Mouse (Mus musculus) WW6 (cell line): Measurements from ENCODE around the gene Rngtt.
"Not testable (repeated sequence)": the region's sequence is repeated elsewhere in the genome, so short reads cannot be mapped to it uniquely, and the experiment has no call there.

Experiments used
- DNase-seq: peaks from one replicate; pipeline ENCODE4 v3.0.0-alpha.2; 2013; ENCODE audit warnings: low read depth, low spot score

Gene Rngtt

DNA sequence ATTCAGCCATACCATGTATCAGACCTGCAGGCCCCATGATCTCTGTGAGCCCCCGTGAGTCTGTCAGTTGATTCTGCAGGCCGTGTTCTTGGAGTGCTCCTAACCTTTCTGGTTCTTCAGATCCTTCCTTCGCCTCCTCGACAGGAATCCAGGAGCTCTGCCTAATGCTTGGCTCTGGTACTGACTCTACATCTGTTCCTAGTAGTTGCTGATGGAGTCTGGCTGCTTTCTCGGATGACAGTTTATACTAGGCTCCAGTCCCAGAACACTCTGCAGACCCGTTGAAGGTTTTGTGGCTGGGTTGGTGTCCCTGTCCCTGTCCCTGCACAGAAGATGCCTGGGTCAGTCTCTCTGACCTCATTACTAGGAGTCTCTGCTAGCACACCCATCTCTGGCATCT, 131.8 kb downstream of the Rngtt start:
- DNase-seq, result no peak

DNA sequence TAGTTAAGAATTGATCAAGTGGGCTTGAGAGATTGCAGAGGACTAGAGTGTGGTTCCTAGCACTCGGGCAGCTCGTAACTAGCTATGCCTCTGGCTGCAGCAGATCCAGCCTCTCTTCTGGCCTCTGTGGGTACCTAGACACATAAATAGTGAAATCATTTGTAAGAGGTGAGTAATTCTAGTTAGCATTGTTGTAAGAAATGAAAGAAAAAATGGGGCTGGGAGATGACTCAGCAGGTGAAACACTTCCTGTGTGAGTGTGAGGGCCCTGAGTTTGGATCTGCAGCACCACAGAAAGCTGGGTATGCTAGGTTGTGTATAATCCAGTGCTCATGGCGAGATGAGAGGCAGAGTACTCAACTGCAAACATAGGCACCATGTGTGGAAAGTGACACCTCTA, 136.2 kb downstream of the Rngtt start:
- no peak for DNase-seq

DNA sequence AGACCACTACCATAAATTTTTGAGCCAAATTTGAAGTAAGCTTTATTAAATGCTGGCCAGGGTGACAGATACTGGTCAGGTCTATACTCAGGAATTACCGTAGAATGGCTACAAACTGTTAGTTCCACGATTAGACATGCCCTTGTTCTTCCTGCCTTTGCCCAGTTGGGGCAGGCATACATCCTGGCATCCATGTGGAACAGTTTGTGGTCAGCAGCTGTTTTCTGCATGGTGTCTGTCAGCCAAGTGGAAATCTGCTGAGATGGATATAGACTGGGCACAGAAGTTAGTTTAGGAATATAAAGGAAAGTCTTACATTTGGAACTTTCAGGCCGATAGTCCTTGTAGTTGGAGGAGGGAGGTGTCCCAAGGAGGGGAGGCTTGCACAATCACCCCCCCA, 136.8 kb downstream of the Rngtt start:
- DNase-seq, result no peak

DNA sequence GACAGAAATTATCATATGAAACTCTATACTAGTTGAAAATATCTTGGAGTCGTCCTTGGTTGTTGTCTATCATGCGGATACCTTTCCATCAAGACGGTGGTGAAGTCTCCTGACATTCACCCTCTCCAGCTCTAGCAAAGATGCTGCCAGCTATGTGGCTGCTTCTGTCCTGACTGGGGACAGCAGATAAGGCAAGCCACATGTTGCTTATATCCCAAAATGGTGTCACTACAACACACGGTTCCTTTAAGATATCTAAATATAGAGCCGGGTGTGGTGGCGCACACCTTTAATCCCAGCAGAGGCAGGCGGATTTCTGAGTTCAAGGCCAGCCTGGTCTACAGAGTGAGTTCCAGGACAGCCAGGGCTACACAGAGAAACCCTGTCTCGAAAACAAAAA, 140.2 kb downstream of the Rngtt start:
- not testable (repeated sequence) for DNase-seq

DNA sequence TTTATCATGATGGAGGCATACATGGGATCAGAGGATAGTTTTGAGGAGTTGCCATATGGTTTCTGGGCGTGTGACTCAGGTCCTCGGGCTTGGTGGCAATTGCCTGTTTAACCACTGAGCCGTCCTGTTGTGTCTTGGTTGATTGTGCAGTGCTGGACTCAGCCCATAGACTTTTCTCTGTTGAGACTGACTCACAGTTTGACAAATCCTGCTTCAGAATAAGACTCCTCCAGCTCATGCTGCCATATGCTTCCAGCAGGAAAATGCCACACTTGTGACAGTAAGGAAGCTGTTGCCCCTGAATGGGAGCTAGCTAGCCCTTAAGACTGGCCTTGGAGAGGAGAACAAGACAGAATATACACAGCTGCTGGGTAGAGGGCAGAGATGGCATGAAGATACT, 149.7 kb downstream of the Rngtt start:
- DNase-seq, result no peak

DNA sequence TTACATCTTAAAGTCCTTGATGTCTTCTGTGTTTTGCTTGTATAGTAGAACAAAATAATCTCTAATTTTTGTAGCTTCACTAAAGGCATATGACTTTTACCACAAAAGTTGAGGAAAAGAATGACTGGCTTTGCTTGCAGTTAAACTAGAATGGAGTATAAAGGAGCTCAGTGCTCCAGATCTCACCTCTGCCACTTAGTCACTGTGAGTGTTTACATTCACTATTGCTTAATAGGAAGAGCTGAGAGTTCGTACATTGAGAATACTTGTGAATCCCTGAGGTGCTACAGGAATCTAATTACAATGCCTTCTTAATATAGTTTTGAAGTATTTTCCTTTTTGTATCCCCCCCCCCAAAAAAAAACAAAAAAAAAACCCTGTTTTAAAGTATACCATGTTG, 154.3 kb downstream of the Rngtt start:
- DNase-seq, result no peak

DNA sequence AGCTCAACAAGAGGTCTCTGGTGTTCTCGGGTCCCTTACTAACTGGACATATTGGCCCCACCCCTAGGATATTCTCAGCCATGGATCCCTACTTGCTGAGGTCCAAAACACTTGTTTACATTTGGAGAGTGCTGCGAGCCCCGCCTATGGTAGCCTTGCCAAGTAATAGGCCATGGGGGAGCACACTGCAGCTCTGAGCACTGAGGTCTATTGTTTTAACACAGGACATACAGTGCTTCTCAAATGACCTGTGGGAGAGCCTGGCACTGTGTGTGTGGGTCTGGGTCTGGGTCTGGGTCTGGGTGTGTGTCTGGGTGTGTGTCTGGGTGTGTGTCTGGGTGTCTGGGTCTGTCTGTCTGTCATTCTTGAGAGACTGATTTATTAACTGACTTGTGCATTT, 155.8 kb downstream of the Rngtt start:
- DNase-seq, result no peak

DNA sequence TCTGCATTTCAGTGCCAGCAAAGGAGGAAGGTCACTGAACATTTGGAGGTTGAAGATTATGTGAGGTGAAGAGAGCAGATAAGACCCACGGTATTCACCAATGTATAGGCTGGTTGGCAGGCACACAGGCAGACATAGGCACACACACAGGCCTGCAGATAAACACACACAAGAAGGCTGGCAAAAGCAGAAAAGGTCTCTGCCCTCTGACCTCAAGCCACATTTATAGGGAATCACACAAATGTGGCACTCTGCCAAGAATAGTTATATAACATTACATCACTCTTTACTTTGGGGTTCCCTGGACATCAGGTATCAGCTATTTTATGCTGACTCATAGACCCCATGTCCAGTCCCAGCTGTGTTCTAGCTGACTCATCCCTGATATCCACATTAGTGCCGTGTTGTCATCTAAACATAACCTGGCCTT, 156.9 kb downstream of the Rngtt start:
- DNase-seq, result no peak

DNA sequence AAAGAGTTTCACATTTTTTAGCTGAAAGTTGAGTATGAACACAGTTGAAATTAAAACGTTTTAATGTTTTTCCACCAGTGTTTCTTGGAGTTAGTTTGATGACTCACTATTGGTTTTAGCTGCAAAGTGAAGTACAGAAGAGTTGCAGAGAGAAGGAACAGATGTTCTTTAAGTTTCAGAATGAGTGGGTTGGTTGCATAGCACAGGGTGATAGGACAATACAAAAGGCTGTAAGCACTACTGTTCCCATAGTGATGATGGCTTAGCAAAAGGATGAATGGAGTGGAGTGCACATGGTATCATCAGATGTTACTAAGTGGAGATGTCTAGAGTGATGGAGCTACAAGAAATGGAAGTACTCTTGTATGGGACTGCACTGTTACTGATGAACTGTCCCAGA, 157.5 kb downstream of the Rngtt start:
- no peak for DNase-seq

DNA sequence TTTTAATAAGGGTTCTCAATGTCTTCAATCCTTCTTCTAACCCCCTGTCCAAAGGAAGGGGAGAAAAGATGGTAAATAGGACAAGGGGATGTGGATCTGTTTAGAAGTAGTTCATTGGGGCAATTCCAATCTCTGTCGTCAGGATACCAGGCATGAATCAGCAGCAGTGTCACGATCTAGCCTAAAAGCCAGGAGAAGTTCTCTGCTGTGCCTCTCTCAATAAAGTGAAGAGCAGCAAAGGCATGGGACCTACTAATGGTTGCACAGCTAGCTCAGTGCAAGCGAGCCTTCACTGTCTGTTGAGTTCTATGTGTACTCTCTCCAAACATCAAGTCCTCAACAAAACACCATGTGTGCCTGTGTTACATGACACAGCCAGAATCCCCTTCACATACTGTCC, 158.0 kb downstream of the Rngtt start:
- DNase-seq, result no peak

DNA sequence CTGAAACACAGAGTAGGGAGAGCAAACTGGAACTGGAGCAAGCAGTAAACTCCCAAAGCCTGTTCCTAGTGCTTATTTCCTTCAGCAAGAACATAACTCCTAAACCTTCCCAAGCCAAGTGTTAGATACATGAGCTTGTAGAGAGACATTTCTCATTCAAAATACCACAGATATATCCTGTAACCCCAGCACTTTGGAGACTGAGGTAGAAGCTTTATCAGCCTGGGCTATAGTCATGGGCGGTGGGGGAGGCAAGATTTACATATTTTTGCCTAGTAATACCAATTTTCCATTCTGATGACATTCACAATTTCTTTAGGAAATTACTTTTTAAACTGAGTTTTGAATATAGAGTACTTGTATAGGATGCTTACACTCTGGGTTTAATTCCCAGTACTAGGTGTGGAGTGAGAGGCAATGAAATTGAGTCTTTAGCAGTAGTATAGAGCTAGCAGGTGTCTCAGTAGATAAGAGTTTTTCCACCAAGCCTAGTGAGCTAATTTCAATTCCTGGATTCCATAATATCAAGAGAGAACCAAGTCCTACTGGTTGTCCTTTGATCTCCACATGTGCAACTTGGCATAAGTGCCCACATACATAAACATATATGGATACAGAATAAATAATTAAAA, 160.7 kb downstream of the Rngtt start:
- DNase-seq, result no peak

DNA sequence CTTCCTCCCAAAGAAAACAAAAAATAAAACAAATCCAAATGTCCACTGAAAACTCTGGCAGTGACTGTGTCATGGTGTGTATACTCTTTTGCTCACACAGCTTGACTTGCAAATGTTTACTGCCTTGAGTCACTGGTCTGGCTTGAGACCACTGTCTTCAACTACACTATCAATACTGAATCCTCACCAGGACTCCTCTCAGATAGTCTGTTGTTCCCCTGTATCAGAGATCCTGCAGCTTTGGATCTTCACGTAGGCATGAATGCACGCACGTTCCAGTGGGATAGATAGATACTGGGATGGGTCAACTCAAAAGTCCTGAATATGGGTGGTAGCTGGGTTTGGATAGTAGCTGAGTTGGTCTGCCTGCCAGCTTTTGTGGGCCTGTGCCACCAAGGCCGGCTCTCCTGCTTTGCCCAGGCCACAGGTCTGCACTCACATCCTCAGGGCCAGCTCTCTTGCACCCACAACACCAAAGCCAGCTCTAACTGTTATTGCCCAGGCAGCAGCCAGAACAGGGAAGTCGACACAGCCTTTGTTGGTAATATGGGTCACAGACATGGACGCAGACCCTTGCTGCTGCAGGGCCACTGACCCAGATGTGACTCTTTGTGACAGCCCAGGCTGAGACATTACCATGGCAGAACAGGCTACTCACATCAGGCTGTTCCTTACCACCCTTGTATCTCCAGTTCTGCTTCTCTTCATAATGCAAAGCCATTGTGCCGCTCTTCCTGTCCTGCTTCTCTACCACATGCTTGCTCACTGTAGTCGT, 168.1 kb downstream of the Rngtt start:
- no peak for DNase-seq

DNA sequence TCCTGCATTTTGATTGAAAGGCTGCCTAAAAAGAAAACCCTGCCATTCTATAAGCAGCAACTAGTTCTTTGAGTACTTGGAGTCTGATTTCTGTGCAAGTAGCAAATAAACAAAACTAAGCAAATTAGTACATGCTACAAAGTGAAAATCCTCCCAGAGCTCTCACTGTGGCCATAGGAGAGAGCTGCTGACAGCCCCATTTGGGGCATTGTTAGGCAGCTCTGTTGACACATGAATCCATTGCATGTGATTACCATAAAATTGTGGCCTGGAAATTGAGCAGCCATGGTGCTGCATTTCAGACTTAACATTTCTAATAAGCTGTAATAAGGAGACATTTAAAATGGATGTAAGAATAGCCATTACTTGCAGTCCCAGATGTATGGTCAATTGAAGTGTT, 171.6 kb downstream of the Rngtt start:
- DNase-seq, result no peak

DNA sequence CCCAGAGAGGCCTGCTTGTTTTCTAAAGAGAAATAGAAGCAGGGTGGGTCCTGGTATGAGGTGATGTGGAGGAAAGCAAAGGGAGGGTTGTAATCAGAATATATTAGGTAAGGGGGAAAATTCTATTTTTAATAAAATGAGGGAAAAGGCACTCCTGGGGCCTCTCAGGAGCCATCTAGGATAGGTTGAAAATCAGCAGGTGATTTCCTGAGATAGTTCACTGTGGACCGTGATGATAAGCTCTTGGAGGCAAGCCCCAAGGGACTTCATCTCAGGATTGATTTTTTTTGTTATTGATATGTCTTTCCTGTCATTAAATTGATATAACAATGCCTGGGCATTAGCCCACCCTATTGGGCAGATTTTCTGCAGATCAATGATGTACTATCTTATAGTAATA, 175.9 kb downstream of the Rngtt start:
- DNase-seq, result no peak

DNA sequence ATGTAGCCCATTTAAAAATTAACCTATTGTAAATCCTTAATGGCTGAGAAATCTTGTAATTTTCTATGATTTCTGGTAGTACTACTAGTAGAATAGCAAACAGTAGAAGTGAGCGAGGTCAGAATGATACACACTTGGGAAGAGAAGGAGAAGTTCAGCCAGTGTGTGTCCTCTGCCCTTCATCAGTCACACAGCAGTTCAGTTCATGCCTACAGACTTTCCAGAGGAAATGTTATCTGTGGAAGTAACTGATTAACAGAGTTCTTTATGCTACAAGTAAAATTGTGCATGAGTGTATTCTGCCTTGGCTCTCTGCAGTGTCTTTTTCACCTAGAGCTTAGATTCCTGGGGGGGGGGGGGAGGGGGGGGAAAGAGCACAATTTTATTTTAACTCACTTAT, 181.0 kb downstream of the Rngtt start:
- no peak for DNase-seq

DNA sequence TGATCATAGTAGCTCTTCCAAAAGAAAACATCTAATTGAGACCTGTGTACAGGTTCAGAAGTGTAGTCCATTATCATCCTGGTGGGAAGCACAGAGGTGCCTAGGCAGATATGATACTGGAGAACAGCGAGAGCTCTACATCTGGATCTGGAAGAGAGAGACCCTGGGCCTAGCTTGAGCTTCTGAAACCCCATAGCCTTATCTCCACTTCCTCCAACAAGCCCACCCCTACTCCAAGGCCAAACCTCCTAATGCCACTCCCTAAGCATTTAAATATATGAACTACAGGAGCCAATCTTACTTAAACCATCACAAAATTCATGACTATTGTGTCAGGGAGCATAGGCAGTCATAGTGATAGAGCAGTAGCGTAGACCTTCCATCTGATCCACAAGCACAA, 184.3 kb downstream of the Rngtt start:
- DNase-seq, result no peak

DNA sequence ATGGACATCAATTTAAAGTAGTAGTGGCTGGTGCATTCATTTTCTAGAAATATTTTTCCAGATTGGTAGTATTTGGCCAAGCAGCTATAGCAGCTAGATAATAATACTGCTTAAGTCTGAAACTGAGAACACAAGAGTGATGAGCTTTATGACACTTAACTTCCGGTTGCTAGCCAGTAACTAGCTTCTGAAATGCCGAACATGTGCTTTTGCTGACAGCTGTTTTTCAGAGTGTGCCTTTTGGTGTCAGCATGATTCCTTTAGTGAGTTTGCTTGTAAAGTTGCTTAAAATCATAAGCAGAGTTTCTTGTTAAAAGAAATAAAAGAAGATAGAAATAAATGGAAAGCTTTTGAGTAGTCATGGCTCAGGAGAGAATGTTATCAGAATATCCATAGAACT, 186.9 kb downstream of the Rngtt start:
- no peak for DNase-seq

DNA sequence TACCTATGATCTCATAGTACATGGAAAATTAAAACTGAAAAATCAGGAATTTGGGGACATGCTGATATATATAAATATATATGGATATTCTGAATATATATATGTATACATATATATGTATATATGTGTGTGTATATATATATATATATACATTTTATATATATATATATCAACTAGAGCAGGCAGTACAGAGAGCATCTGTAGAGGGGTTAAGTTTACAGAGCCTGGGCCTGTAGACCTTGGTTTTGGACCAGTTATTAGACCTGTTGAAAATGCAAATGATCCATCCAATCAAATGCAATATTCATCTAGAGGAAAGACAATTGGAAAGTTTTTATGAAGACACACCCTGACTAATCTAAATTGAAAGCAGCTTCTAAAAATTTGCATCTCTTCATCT, 187.5 kb downstream of the Rngtt start:
- no peak for DNase-seq

DNA sequence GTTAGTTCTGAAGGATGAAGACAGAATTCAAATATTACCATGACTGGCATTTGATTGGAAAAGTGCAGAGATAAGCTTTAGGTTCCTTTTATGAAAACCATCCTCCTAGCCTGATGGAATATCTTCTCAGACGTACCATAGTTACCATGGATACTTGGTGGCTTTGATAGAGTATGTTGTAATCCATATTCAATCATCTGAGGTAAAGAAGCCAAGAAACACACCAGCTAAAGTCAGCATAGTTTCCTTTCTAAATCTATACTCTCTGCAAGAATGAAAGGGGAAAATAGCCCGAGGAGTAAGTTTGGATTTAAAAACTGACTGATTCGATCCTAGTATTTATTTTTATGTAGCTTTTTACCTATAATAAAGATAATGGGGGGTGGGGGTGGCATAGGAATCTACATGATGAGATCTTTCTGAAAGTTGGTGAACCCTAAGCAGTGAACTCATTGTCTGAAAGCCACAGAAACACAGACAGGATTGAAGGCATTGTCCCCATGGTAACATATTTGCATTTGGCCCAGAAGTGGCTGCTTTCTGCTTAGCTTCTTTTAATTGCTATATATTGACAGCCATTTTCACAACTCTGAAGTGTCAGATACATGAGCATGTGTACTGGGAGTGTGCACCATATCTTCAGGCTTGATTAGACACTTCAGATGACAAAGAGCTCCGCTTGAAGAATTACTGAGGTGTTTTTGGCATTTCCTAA, 188.2 kb downstream of the Rngtt start:
- DNase-seq, result no peak

DNA sequence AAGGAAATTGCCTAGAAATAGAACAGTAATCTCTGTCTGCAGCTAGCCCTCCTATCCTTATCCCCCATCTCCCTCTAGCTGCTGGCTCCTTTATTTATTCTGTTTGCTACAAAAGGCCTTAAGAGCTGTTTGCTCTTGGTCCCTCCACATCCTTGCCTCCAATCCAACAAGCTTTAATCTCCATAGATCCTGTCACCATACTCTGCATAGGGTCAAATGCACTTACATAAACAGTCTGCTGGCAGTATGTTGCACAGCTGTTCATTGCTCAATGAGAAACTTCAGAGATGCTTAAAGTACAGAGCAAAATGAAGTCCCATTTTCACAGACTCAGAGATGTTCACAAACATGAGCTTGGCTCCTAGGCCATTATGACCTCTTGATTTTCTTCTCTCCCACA, 196.5 kb downstream of the Rngtt start:
- DNase-seq, result no peak

DNA sequence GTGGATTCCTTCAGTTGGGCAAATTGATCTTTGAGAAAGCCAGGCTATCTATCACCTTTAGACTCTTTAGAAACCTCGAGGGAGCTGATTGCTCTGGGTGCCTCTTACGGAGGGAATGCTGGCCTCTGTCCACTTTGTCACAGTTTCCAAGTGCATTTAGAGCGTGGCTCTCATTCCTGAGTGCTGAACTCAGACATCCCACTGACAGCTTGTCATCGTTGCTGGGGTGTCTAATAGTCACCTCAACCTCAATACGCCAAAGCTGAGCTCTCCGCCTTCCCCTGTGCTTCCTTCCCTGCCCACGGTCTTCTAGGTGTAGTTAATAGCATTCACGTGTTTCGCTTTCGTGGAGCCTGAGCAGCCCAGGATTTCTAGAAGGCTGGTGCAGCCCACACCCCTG, 200.4 kb downstream of the Rngtt start:
- DNase-seq, result no peak

DNA sequence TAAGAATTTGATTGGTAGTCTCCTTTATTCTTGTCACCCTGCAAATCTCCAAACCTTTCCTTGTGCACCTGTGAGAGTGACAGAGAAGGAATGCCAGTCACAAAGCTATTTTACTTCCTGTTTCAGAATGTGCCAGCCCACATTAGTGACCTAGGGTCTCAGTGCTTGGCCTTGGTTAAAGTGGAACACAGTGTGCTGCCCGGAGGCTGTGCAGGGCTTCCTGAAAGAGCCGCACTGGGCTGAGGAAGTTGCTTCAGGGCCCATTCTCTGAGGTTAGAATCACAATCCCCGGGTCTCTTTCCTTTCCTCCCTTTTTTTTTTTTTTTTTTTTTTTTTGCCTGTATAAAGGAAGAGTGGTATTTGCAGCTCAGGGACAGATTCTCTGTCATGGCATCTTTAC, 203.3 kb downstream of the Rngtt start:
- no peak for DNase-seq
